Mouse (Mus musculus): ENCODE data around the gene Prokr2. TPM values are rescaled to one million over a fixed set of nuclear protein-coding genes. Genes with fewer than 3 reads are reported as not detected.

Gene Prokr2
- polyA plus RNA-seq (2014; fragmentation: Illumina TruSeq; extraction: RNeasy Lipid Tissue Mini Kit (QIAGEN cat#74804); ENCODE audit: low replicate concordance), result not detected

GRCm38 (mm10) chr2:132385194-132385838 is at the start of gene Prokr2:
TSS of gene Prokr2 (minus strand) at chr2:132385447.

Other genes with a start within 250 kb of the Prokr2 start
- gene Slc23a2, start 240.3 kb downstream of the Prokr2 start, polyA plus RNA-seq (2014; fragmentation: Illumina TruSeq; extraction: RNeasy Lipid Tissue Mini Kit (QIAGEN cat#74804); ENCODE audit: low replicate concordance), result 64.7 TPM
- gene Tmem230, start 137.6 kb downstream of the Prokr2 start, polyA plus RNA-seq (2014; fragmentation: Illumina TruSeq; extraction: RNeasy Lipid Tissue Mini Kit (QIAGEN cat#74804); ENCODE audit: low replicate concordance), result 93.4 TPM
- 344 TPM for gene Pcna, start 132.1 kb downstream of the Prokr2 start, polyA plus RNA-seq (2014; fragmentation: Illumina TruSeq; extraction: RNeasy Lipid Tissue Mini Kit (QIAGEN cat#74804); ENCODE audit: low replicate concordance)
- 14.0 TPM for gene Cds2, start 122.3 kb downstream of the Prokr2 start, polyA plus RNA-seq (2014; fragmentation: Illumina TruSeq; extraction: RNeasy Lipid Tissue Mini Kit (QIAGEN cat#74804); ENCODE audit: low replicate concordance)
- 229 TPM for gene Gpcpd1, start 202.3 kb upstream of the Prokr2 start, polyA plus RNA-seq (2014; fragmentation: Illumina TruSeq; extraction: RNeasy Lipid Tissue Mini Kit (QIAGEN cat#74804); ENCODE audit: low replicate concordance)